Mouse (Mus musculus): ENCODE results near the gene Tmem86b. TPM values are rescaled to one million over a fixed set of nuclear protein-coding genes. Genes with fewer than 3 reads are reported as not detected.
"Not testable (repeated sequence)": the region's sequence is repeated elsewhere in the genome, so short reads cannot be mapped to it uniquely, and the experiment has no call there.

Tmem86b gene
- total RNA-seq, 2 experiments from 2014 or later = 15.1 to 15.9 TPM

- DNase-seq (ENCODE audit: low spot score in 2 of 2) = not testable (repeated sequence)
These were observed 49.7 kb downstream of the Tmem86b start for GRCm38 (mm10) chr7:4581481-4581880.

Small RNA genes within 50 kb of the gene (microRNA-seq; reads per million reads assigned to microRNA genes)
- 0 reads per million in 2 experiments for gene Gm23577

Other genes starting within 250 kb of the Tmem86b start
- gene Gp6, start 233.7 kb downstream of the Tmem86b start, total RNA-seq (2021) = not detected
- gene Rdh13, start 185.8 kb downstream of the Tmem86b start, total RNA-seq (2021) = 10 to 100 TPM; 30.1 to 31.2 TPM
- gene Eps8l1, start 170.7 kb downstream of the Tmem86b start, total RNA-seq (2021) = 1 to 10 TPM; 7.0 to 9.8 TPM
- 100 to 1,000 TPM; 148 to 153 TPM for gene Ppp1r12c, start 129.7 kb downstream of the Tmem86b start, total RNA-seq (2021)
- 1 to 10 TPM; 1.7 to 3.0 TPM for gene Tnnt1, start 115.0 kb downstream of the Tmem86b start, total RNA-seq (2021)
- 1 to 10 TPM in 1 of 2 experiments, under 1 TPM in 1; 0.54 to 1.3 TPM for gene Tnni3, start 107.2 kb downstream of the Tmem86b start, total RNA-seq (2021)
- under 1 TPM; 0.74 to 0.81 TPM for gene Dnaaf3, start 99.0 kb downstream of the Tmem86b start, total RNA-seq (2021)
- gene Syt5, start 83.9 kb downstream of the Tmem86b start, total RNA-seq (2021) = 100 to 1,000 TPM; 211 to 233 TPM
- gene Ptprh, start 27.4 kb downstream of the Tmem86b start, total RNA-seq (2021) = under 1 TPM; 0.38 to 0.50 TPM
- 100 to 1,000 TPM; 127 TPM for gene Ppp6r1, start 27.6 kb upstream of the Tmem86b start, total RNA-seq (2021)
- 10 to 100 TPM; 82.7 to 92.4 TPM for gene Hspbp1, start 53.6 kb upstream of the Tmem86b start, total RNA-seq (2021)
- gene Brsk1, start 59.2 kb upstream of the Tmem86b start, total RNA-seq (2021) = 100 to 1,000 TPM; 368 to 369 TPM
- gene Tmem150b, start 93.8 kb upstream of the Tmem86b start, total RNA-seq (2021) = under 1 TPM; 0.10 to 0.15 TPM
- 10 to 100 TPM; 28.3 to 30.3 TPM for gene Kmt5c, start 108.7 kb upstream of the Tmem86b start, total RNA-seq (2021)
- gene Cox6b2, start 121.7 kb upstream of the Tmem86b start, total RNA-seq (2021) = 1 to 10 TPM; 9.0 to 9.6 TPM
- gene Fam71e2, start 139.9 kb upstream of the Tmem86b start, total RNA-seq (2021) = not detected
- under 1 TPM; 0.15 to 0.27 TPM for gene Il11, start 151.4 kb upstream of the Tmem86b start, total RNA-seq (2021)
- not detected for gene Tmem190, start 151.5 kb upstream of the Tmem86b start, total RNA-seq (2021)
- gene Tmem238, start 158.2 kb upstream of the Tmem86b start, total RNA-seq (2021) = 1 to 10 TPM; 2.8 to 2.9 TPM
- 100 to 1,000 TPM; 474 to 485 TPM for gene Rpl28, start 161.5 kb upstream of the Tmem86b start, total RNA-seq (2021)
- gene Ube2s, start 181.2 kb upstream of the Tmem86b start, total RNA-seq (2021) = 100 to 1,000 TPM; 102 to 121 TPM
- 100 to 1,000 TPM; 150 to 162 TPM for gene Shisa7, start 213.3 kb upstream of the Tmem86b start, total RNA-seq (2021)
- 1 to 10 TPM; 4.4 to 6.3 TPM for gene Isoc2b, start 238.8 kb upstream of the Tmem86b start, total RNA-seq (2021)
- gene Isoc2a, start 245.7 kb upstream of the Tmem86b start, total RNA-seq (2021) = 10 to 100 TPM; 14.9 to 15.9 TPM